Mouse (Mus musculus) kidney, embryonic 15.5 days (tissue): Measurements from ENCODE around the gene Cbx7. TPM values are rescaled to one million over a fixed set of nuclear protein-coding genes. Genes with fewer than 3 reads are reported as not detected.
A peak's percentile ranks its signal among the peaks of the same experiment; 100 is the strongest.

ENCODE experiments used
- ATAC-seq: fragments of 200-750 bp; cut with Nextera tagmentation; replicated peaks from 2 replicates; pipeline ENCODE4 v1.8.0; 2017; ENCODE audit warnings: moderate TSS enrichment; ENCODE audit not compliant: low FRiP score
- H3K27ac ChIP-seq: fragments of 300-500 bp; sonication (generic); 2 replicates; pipeline ENCODE4 v1.5.1; 2015; ENCODE audit warnings: mild to moderate bottlenecking, inconsistent platforms
- H3K27me3 ChIP-seq: fragments of 300-500 bp; sonication (generic); 2 replicates; pipeline ENCODE4 v1.6.1; 2015; ENCODE audit warnings: inconsistent platforms
- H3K36me3 ChIP-seq: fragments of 300-500 bp; sonication (generic); 2 replicates; pipeline ENCODE4 v1.6.1; 2015; ENCODE audit warnings: inconsistent platforms
- H3K4me1 ChIP-seq: fragments of 300-500 bp; sonication (generic); 2 replicates; pipeline ENCODE4 v1.6.1; 2015; ENCODE audit warnings: inconsistent platforms
- H3K4me2 ChIP-seq: fragments of 300-500 bp; sonication (generic); 2 replicates; pipeline ENCODE4 v1.6.1; 2015; ENCODE audit warnings: moderate library complexity, mild to moderate bottlenecking, inconsistent platforms
- H3K4me3 ChIP-seq: fragments of 300-500 bp; sonication (generic); replicated peaks from 2 replicates; pipeline ENCODE4 v1.5.1; 2015; ENCODE audit warnings: mild to moderate bottlenecking, inconsistent platforms
- H3K9ac ChIP-seq: fragments of 300-500 bp; sonication (generic); 2 replicates; pipeline ENCODE4 v1.6.1; 2015; ENCODE audit warnings: mild to moderate bottlenecking, inconsistent platforms
- H3K9me3 ChIP-seq: fragments of 300-500 bp; sonication (generic); replicated peaks from 2 replicates; pipeline ENCODE4 v1.6.1; 2016; ENCODE audit warnings: inconsistent platforms
- WGBS: fragments of 180-500 bp; shearing (Covaris S2); methylation state at CpG from one replicate; pipeline ENCODE4 v1.1.7; 2015; ENCODE audit warnings: mixed read lengths; 5-methylcytosine and 5-hydroxymethylcytosine counted together
- polyA plus RNA-seq: library from polyadenylated mRNA; unstranded; fragments of >200 nt; fragmentation: Nextera tagmentation; extraction: Ambion mirVana; gene quantifications from 2 replicates; pipeline ENCODE4 v1.2.1, GENCODE M21; 2015

Cbx7 gene
- polyA plus RNA-seq: 2.9 and 3.0 TPM in 2 replicates

DNA sequence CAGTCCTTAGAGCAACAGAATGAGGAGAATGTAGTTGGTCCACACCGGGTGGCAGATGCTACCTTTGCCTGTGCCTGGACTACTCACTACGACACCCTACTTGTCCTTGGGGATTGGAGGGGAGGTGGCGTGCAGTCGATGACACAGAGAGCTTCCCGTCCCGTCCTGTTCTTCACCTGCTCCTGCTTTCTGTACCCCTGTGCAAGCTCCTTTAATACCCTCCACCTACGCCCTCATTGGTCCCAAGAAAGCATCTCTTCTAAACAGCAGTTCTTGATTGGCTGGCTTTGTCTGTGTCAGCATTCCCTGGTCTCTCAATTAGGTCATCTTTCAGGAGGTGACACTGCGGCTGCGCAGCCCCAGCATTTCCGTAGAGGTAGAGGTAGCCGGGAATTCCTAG is at the start of gene Cbx7:
Gene Cbx7 (minus strand): TSS at position 180 of the 400 bp plus-strand sequence.
- H3K4me1 ChIP-seq: no peaks in the 10 kb centered on the region
- H3K9ac ChIP-seq: no peak within 1 kb of the TSS
- no peak within 1 kb of the TSS for H3K4me3 ChIP-seq
- ATAC-seq: no peak
- 90% methylated on average over 11 of the region's 11 CpGs for WGBS
- peaks cover 3% of the 10 kb centered on the region; the same call in 1 of the 2 replicates for H3K9me3 ChIP-seq
- no peak within 1 kb of the TSS for H3K4me2 ChIP-seq
- no peaks in the 10 kb centered on the region for H3K36me3 ChIP-seq
- no peaks in the 10 kb centered on the region for H3K27me3 ChIP-seq
- H3K27ac ChIP-seq: no peak within 1 kb of the TSS

DNA sequence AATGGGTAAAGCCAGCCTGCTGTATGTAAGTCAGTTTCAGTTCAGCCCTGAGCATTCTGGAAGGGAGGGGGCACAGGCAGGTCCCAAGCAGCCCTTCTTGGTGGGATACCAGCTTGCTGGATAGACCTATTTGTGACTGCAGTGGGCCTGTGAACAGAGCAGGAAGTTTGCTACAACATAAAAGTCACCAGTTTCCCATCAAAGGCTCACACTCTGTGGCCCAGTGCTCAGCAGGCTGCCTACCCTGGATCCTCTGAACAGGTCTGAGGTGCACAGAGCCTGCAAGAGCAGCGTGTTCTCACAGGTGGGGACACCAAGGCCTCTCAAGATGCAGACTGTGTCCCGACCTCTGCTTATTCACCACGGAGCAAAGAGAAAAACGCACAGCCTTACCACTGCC is 49.6 kb upstream of the Cbx7 start:
- Histone ChIP-seq H3K9me3 (no peaks in the 10 kb centered on the region), H3K4me2 (no peak overlapping the region), H3K27me3 (peaks cover 11% of the 10 kb centered on the region), H3K4me3 (no peak overlapping the region), H3K9ac (no peak overlapping the region), H3K27ac (no peak overlapping the region), H3K4me1 (peaks cover 20% of the 10 kb centered on the region), H3K36me3 (no peaks in the 10 kb centered on the region)
- no peak for ATAC-seq
- 64% methylated on average over 4 of the region's 4 CpGs for WGBS

DNA sequence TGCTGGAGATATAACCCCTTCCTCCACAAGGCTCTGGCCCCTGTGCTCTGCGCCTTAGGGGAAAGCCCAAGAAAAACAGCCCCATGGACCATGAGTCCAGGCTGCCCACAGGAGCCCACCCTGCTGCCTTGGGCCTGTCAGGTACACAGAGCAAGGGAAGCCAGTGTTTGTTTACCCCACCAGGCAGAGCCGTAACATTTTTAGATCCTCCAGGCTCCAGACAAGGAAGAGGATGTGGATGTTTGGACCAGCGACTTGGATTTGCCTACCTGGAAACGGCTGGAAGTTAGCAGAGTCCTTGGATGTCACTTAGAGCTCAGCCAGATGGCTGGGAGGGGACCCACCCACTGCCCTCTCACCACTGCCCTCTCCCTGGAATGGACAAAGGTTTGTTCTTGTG is 48.7 kb upstream of the Cbx7 start:
- Histone ChIP-seq H3K4me1 (peaks cover 20% of the 10 kb centered on the region), H3K9me3 (no peaks in the 10 kb centered on the region), H3K4me3 (no peak overlapping the region), H3K36me3 (no peaks in the 10 kb centered on the region), H3K27ac (no peak overlapping the region), H3K4me2 (no peak overlapping the region), H3K27me3 (peaks cover 20% of the 10 kb centered on the region), H3K9ac (no peak overlapping the region)
- no peak for ATAC-seq
- 58% methylated on average over 4 of the region's 4 CpGs for WGBS

DNA sequence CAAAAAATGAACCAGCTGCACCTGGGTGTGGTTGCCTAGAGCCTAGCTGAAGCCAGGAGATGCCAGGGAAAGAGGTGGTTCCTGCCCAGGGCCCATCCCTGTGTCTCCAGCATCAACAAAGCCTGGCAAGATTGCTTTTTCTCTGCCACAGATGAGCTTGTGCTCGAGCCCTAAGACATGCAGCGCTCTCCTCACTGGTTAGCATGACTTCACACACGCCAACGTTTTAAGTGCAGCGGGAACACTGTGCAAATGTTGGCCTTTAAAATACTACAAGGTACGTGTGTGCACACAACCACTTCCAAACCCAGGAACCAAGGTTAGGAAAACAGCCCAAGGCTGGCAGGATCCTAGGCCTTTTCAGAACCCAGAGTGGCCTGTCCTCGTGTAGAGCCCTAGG is 48.3 kb upstream of the Cbx7 start:
- Histone ChIP-seq H3K4me1 (peaks cover 20% of the 10 kb centered on the region), H3K4me2 (no peak overlapping the region), H3K27me3 (peaks cover 24% of the 10 kb centered on the region), H3K27ac (no peak overlapping the region), H3K4me3 (no peak overlapping the region), H3K9ac (no peak overlapping the region), H3K9me3 (no peaks in the 10 kb centered on the region), H3K36me3 (no peaks in the 10 kb centered on the region)
- ATAC-seq: no peak
- WGBS: 85% methylated on average over 7 of the region's 7 CpGs

DNA sequence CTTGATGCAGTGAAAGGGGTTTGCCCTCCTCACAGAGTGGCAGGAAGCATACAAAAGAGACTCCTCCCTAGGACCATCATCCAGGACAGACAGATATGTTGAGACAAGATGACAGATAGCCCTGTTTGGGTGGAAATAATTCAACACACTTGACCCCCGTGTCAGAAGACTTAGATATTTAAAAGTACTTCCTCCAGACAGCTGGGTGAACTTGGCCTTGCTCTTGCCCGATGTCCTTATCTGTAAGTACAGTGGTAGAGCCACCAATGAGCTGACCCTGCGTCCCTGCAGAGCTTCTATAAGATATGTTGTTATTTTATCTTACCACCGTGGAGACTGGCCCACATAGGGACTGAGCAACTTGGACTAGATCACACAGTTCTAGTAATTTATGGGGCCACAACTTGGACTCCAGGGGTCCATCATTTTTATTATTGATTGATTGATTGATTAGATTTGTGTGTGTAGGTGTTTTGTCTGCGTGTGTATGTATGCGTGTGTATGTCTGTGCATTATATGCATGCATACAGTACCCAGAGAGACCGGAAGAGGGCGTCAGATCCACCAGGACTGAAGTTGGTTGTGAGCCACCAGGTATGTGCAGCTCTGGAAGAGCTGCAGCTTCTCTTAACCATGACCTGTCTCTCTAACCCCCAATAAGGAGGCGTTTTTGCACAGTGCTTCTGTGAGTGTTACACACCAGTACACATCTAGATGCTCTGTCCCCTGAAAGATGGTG is 45.8 kb upstream of the Cbx7 start:
- ATAC-seq: no peak
- Histone ChIP-seq H3K4me3 (no peak overlapping the region), H3K4me2 (no peak overlapping the region), H3K9ac (no peak overlapping the region), H3K36me3 (no peaks in the 10 kb centered on the region), H3K4me1 (peaks cover 38% of the 10 kb centered on the region), H3K27ac (no peak overlapping the region), H3K9me3 (no peaks in the 10 kb centered on the region), H3K27me3 (peaks cover 49% of the 10 kb centered on the region)
- WGBS: 79% methylated on average over 9 of the region's 9 CpGs

DNA sequence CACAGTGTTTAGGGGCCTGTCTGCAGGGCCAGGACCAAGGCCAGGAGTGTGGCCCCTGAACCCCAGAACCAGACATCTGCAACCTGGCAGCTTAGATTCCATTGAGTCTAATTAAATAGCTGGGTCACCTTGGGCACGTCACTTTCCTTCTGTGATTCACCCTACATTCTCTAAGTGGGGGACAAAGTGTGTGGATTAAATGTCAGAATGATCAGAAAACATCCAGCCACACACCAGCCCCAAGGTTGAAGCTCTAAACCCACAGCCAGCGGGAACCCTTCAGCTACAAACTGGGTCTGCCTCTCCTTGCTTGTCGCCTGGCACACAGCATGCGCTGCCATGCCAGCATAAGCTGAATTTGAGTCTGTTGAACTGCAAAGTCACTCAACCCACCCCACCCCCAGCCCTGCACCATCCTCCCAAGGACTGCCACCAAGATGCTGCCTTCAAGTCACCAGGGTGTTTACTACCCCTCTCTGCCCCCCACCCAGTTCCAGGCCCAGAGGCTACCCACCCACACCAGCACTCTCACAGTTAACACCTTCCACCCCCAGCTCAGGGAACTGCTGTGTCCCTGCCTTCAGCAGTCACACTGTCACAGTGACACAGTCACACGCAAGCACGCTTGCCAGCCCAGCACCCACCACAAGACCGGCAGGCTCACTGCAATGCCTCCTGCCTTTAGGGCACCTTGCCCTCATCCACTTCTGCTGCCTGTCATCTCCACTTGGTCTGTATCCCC is 44.5 kb upstream of the Cbx7 start:
- H3K27me3 ChIP-seq: peaks cover 60% of the 10 kb centered on the region
- H3K9me3 ChIP-seq: no peaks in the 10 kb centered on the region
- peaks cover 47% of the 10 kb centered on the region for H3K4me1 ChIP-seq
- WGBS: 67% methylated on average over 7 of the region's 7 CpGs
- peak overlapping the region; percentile 96 for H3K4me2 ChIP-seq
- ATAC-seq: no peak
- 0 out of 2 replicates have a peak overlapping the region, but pooled peaks have one; percentile 81 for H3K27ac ChIP-seq
- no peaks in the 10 kb centered on the region for H3K36me3 ChIP-seq
- H3K9ac ChIP-seq: peak overlapping the region; percentile 71; the same call in 1 of the 2 replicates
- H3K4me3 ChIP-seq: peak overlapping the region; percentile 66

DNA sequence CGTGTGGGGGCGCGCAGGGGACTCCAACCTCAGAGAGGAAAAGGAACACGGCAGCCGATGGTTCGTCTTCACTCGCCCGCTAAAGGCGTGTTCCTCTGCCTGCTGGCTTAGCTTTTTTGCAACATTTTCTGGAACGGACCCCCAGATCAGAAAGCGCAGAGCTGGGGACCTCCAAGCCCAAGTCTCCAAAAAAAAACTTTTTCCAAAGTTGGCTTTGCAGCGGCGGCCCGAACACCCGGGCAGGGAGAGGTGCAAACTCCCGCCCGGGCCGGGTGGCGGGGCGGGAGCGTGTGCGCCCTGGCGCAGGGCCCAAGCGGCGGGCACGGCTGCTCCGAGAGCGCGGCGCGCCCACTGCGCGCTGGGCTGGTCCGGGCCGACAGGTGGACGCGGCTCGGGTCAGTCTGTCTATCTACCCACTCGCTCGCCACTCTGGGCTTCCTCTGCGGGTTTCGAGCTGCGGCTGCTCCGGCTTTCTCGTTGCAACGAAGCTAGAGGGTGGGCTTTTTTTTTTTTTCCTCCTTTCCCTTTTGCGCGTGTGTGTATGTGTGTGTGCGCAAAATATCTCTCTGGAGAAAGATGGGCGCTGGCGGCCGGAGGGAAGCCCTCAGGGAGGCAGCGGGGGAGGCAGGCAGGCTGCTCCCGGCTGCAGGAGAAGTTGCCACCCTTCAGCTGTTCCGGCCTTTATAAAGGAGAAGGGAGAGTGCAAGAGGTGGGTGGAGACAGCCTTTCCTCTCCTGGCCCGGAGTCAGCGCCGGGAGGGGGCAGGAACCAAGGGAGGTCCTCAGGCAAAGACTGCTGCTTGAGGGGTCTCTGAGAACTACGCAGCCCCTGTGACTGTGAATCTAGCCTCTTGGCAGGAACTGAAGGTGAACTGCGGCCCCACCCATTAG is 43.6 kb upstream of the Cbx7 start, which contains the start of gene Pdgfb:
Gene Pdgfb (minus strand): TSS at position 657 of the 890 bp plus-strand sequence.
- Histone ChIP-seq H3K4me2 (peak within 1 kb of the TSS; percentile 96), H3K9me3 (no peaks in the 10 kb centered on the region), H3K4me1 (peaks cover 53% of the 10 kb centered on the region), H3K9ac (peak within 1 kb of the TSS; percentile 71), H3K4me3 (peak within 1 kb of the TSS; percentile 66), H3K27ac (peak within 1 kb of the TSS; percentile 81), H3K36me3 (no peaks in the 10 kb centered on the region), H3K27me3 (peaks cover 62% of the 10 kb centered on the region)
- no peak for ATAC-seq
- under 1% methylated on average over 60 of the region's 60 CpGs for WGBS

DNA sequence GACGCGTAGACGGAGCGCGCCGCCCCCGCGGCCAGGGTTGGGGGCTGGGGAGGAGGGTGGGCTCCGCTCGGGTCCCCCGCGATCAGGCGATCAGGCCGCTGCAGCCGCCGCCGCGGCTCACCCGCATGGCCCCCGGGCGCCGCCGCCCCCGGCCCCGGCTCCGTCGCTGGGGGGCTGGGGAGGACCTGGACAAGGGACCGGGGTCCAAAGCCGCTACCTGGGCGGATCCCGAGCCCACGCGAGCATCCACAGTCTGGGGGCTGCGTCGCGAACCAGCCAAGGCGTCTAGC is 43.1 kb upstream of the Cbx7 start:
- Histone ChIP-seq H3K27me3 (peaks cover 62% of the 10 kb centered on the region), H3K4me2 (peak overlapping the region; percentile 96), H3K4me3 (peak overlapping the region; percentile 66), H3K36me3 (no peaks in the 10 kb centered on the region), H3K9ac (peak overlapping the region; percentile 71), H3K4me1 (peaks cover 54% of the 10 kb centered on the region), H3K27ac (peak overlapping the region; percentile 81), H3K9me3 (no peaks in the 10 kb centered on the region)
- ATAC-seq: no peak
- WGBS: under 1% methylated on average over 36 of the region's 37 CpGs

DNA sequence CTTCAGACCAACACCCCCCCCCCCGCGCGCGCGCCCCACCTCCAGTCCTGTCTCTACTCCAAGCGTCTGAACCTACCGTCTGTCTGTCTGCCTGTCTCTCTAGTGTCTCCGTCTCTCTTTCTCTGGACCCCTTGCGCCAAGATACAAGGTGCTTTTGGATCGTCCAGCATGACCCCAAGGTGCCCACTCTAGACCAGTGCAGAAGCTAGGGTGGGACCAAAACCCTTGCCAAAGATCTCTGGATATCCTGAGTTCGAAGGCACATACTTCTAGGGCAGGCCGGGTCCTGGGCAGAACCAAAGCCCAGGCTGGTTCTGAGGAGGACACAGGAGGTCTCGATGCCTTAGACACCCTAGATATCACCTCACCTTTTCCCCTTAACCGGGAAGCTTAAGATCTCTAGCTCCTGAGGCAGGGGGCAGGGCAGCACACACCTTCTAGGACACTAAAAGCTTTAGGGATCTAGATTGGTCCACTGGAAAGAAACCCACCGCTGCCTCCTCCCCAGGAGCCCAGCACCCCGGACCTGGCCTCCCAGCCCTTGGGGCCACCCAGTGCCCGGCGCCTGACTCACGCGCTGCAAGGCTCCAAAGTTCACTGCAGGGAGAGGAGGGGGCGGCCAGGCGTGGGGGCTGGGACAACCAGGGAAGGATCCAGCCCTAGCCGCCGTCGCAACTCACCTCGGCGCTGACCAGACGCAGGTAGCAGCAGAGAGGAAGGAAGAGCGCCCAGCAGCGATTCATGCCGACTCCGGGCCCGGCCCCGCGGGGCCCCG is 42.5 kb upstream of the Cbx7 start:
- 2% methylated on average over 36 of the region's 36 CpGs for WGBS
- no peaks in the 10 kb centered on the region for H3K9me3 ChIP-seq
- peak overlapping the region; percentile 66 for H3K4me3 ChIP-seq
- peak overlapping the region; percentile 71 for H3K9ac ChIP-seq
- H3K4me1 ChIP-seq: peaks cover 54% of the 10 kb centered on the region
- peak overlapping the region; percentile 96 for H3K4me2 ChIP-seq
- H3K36me3 ChIP-seq: no peaks in the 10 kb centered on the region
- H3K27ac ChIP-seq: peak overlapping the region; percentile 81
- peaks cover 62% of the 10 kb centered on the region for H3K27me3 ChIP-seq
- ATAC-seq: peak; percentile 43; the same call in 1 of the 2 replicates

DNA sequence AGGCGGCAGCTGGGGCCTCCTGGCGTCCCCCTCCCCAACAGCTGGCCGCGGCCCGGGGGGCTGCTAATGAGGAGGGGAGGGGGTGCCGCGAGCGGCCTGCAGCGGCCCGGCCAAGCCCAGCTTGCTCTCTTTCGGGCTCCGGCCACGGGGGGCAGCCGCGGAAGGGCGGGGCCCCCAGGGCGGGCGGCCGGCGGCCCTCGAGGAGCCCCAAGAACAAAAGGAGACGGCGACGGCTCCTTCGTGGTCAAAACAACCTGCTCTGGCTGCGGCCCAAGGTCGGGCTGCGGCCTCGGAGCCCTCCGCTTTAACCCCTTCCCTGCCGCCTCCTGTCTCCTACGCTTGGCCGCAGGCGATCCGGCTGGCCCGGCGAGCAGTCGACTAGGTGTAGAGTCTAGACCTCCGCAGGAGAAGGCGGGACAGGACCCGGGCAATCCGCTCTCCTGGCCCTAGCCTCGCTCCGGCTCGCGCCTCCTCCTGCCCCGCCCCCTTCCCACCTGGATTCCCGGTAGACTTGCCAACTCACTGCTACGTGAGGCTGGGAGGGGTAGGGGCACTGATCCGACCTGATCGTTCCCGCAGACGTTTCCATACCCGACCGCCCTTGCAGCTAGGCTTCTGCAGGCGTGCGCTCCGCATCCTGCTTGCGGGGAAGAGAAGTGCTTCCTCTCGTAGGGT is 41.7 kb upstream of the Cbx7 start:
- WGBS: under 1% methylated on average over 57 of the region's 60 CpGs

More for the DNA sequence above, 41.7 kb upstream of the Cbx7 start:
- H3K27me3 ChIP-seq: peaks cover 62% of the 10 kb centered on the region
- H3K9me3 ChIP-seq: no peaks in the 10 kb centered on the region
- H3K4me3 ChIP-seq: peak overlapping the region; percentile 66
- peak overlapping the region; percentile 96 for H3K4me2 ChIP-seq
- H3K36me3 ChIP-seq: no peaks in the 10 kb centered on the region
- H3K27ac ChIP-seq: peak overlapping the region; percentile 81
- peak overlapping the region; percentile 71 for H3K9ac ChIP-seq
- ATAC-seq: peak; percentile 82
- H3K4me1 ChIP-seq: peaks cover 54% of the 10 kb centered on the region
